Mouse (Mus musculus): ENCODE data around the gene Tanc2. TPM values are rescaled to one million over a fixed set of nuclear protein-coding genes. Genes with fewer than 3 reads are reported as not detected.
A peak's percentile ranks its signal among the peaks of the same experiment; 100 is the strongest.

Gene Tanc2
- total RNA-seq, 2 experiments from 2014 or later: 46.5 to 56.1 TPM

GRCm38 (mm10) chr11:105823759-105824158 lies 234.0 kb downstream of the Tanc2 start:
- DNase-seq (ENCODE audit: low spot score in 2 of 2): no peak

GRCm38 (mm10) chr11:105828175-105828574 lies 238.4 kb downstream of the Tanc2 start:
- no peak for DNase-seq (ENCODE audit: low spot score in 2 of 2)

- DNase-seq (ENCODE audit: low spot score in 2 of 2): no peak
Measured at GRCm38 (mm10) chr11:105835209-105835608, 245.4 kb downstream of the Tanc2 start.

- DNase-seq (ENCODE audit: low spot score in 2 of 2): no peak
Measured at GRCm38 (mm10) chr11:105836344-105836891, 246.6 kb downstream of the Tanc2 start.

- no peak for DNase-seq (ENCODE audit: low spot score in 2 of 2)
Measured at GRCm38 (mm10) chr11:105837962-105838361, 248.2 kb downstream of the Tanc2 start.

- no peak for DNase-seq (ENCODE audit: low spot score in 2 of 2)
Measured at GRCm38 (mm10) chr11:105845901-105846300, 256.1 kb downstream of the Tanc2 start.

GRCm38 (mm10) chr11:105855504-105855903 lies 265.7 kb downstream of the Tanc2 start:
- peak in 1 of 2 experiments; percentile 17 for DNase-seq (ENCODE audit: low spot score in 2 of 2)

- no peak for DNase-seq (ENCODE audit: low spot score in 2 of 2)
Measured at GRCm38 (mm10) chr11:105858063-105858462, 268.3 kb downstream of the Tanc2 start.

- DNase-seq (ENCODE audit: low spot score in 2 of 2): no peak
Measured at GRCm38 (mm10) chr11:105885558-105885957, 295.8 kb downstream of the Tanc2 start.

GRCm38 (mm10) chr11:105887281-105887680 lies 297.5 kb downstream of the Tanc2 start:
- no peak for DNase-seq (ENCODE audit: low spot score in 2 of 2)

GRCm38 (mm10) chr11:105899151-105899550 lies 309.4 kb downstream of the Tanc2 start:
- DNase-seq (ENCODE audit: low spot score in 2 of 2): no peak

- no peak for DNase-seq (ENCODE audit: low spot score in 2 of 2)
Measured at GRCm38 (mm10) chr11:105901501-105901900, 311.7 kb downstream of the Tanc2 start.

GRCm38 (mm10) chr11:105902956-105903355 lies 313.2 kb downstream of the Tanc2 start:
- no peak for DNase-seq (ENCODE audit: low spot score in 2 of 2)

GRCm38 (mm10) chr11:105905529-105906213 lies 315.9 kb downstream of the Tanc2 start:
- DNase-seq (ENCODE audit: low spot score in 2 of 2): no peak

- DNase-seq (ENCODE audit: low spot score in 2 of 2): no peak
Measured at GRCm38 (mm10) chr11:105907381-105907780, 317.6 kb downstream of the Tanc2 start.

GRCm38 (mm10) chr11:105908926-105909325 lies 319.1 kb downstream of the Tanc2 start:
- DNase-seq (ENCODE audit: low spot score in 2 of 2): no peak

GRCm38 (mm10) chr11:105909617-105910016 lies 319.8 kb downstream of the Tanc2 start:
- DNase-seq (ENCODE audit: low spot score in 2 of 2): no peak

GRCm38 (mm10) chr11:105911149-105911548 lies 321.4 kb downstream of the Tanc2 start:
- DNase-seq (ENCODE audit: low spot score in 2 of 2): no peak

GRCm38 (mm10) chr11:105911592-105912375 lies 322.0 kb downstream of the Tanc2 start:
- peak in 1 of 2 experiments; percentile 61 for DNase-seq (ENCODE audit: low spot score in 2 of 2)

GRCm38 (mm10) chr11:105913580-105913979 lies 323.8 kb downstream of the Tanc2 start:
- DNase-seq (ENCODE audit: low spot score in 2 of 2): no peak

GRCm38 (mm10) chr11:105920098-105920785 lies 330.5 kb downstream of the Tanc2 start:
- no peak for DNase-seq (ENCODE audit: low spot score in 2 of 2)

- no peak for DNase-seq (ENCODE audit: low spot score in 2 of 2)
Measured at GRCm38 (mm10) chr11:105920836-105921235, 331.1 kb downstream of the Tanc2 start.
